3 mouse cellular contexts compared by ENCODE assay signal in the genomic region with DNA sequence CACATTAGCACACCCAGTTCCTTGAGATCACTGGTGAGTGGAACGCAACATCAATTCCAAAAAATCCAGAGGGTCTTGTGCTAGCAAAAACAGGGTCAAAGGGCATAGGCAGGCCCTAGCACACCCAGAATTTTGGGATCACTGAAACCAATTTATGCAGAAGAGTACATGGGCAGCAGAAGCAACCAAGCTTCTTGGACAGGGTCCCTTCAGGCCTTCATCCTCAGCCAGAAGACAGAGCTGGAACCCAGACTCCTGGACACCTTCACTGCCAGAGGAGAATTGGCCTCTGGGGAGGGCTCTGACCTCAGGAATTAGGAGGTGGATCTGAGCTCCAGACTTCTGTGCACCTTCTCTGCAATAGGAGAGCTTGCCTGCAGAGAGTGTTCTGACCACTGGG. TPM values are rescaled to one million over a fixed set of nuclear protein-coding genes. Genes with fewer than 3 reads are reported as not detected.
DNase-seq lines count a peak whose midpoint lies in the region; TF ChIP-seq lines count a peak whose summit lies in the region.
"Not testable (repeated sequence)": the region's sequence is repeated elsewhere in the genome, so short reads cannot be mapped to it uniquely, and the experiment has no call there.
"Had no signal": no experiment of that assay in that cellular context is flagged by ENCODE, and none has a peak within 500 bp of the region (broad histone marks: within the 10 kb centered on the region; RNA-seq: fewer than 3 reads in every experiment).

No protein-coding gene starts in this region.

- WGBS in kidney, adult 2 months: 95% methylated on average over 1 of the region's 1 CpGs

- H3K27ac ChIP-seq in kidney, adult 2 months (ENCODE audit: insufficient read depth, low read depth, low read length): not testable (repeated sequence)

- H3K4me1 ChIP-seq in kidney, adult 2 months (ENCODE audit: control insufficient read depth, insufficient read depth, low read length): not testable (repeated sequence)

- H3K36me3 ChIP-seq in kidney, adult 2 months (ENCODE audit: control insufficient read depth, insufficient read depth, low read length): not testable (repeated sequence)

- not testable (repeated sequence) for TF ChIP-seq CTCF in kidney, adult 2 months (conservative IDR thresholded peaks at IDR 0.05; ENCODE audit: insufficient read depth, insufficient read length, low read depth, low read length)

- H3K4me3 ChIP-seq in kidney, adult 2 months (ENCODE audit: insufficient read depth, low read depth, low read length): not testable (repeated sequence)

- TF ChIP-seq POLR2A in kidney, adult 2 months (IDR thresholded peaks at IDR 0.05; ENCODE audit: low read depth, low read length): not testable (repeated sequence)

- H3K27me3 ChIP-seq in kidney, adult 2 months (replicated peaks; ENCODE audit: control insufficient read depth, insufficient read depth, low read length): not testable (repeated sequence)

- DNase-seq in heart, adult 11 months: peak; percentile 93
- DNase-seq in kidney, adult 2 months: peak; percentile 8

RNA-seq across cellular contexts. Expression of gene Gm14403, which starts 16.0 kb away (rescaled TPM):
- 2.7 and 3.1 TPM in 2 replicates for polyA plus RNA-seq in kidney, adult 2 months (2012; rRNA removed)
- polyA plus RNA-seq: G1E had no signal

RNA-seq across cellular contexts. Expression of gene Zfp970, which starts 17.4 kb away (rescaled TPM):
- polyA plus RNA-seq in kidney, adult 2 months (2012; rRNA removed): 4.2 and 4.5 TPM in 2 replicates
